Mouse (Mus musculus) embryonic facial prominence, embryonic 11.5 days (tissue): ENCODE data around the gene Popdc3. TPM values are rescaled to one million over a fixed set of nuclear protein-coding genes. Genes with fewer than 3 reads are reported as not detected.

ENCODE experiments used
- ATAC-seq: fragments of 200-750 bp; cut with Nextera tagmentation; replicated peaks from 2 replicates; pipeline ENCODE4 v1.8.0; 2017; ENCODE audit warnings: low read depth; ENCODE audit not compliant: insufficient number of reproducible peaks, low FRiP score, low TSS enrichment
- DNase-seq: peaks from one replicate; pipeline ENCODE4 v3.0.0-alpha.2; 2015; ENCODE audit warnings: low spot score
- H3K27ac ChIP-seq: fragments of 300-500 bp; sonication (generic); replicated peaks from 2 replicates; pipeline ENCODE4 v1.5.1; 2014; ENCODE audit warnings: mild to moderate bottlenecking, low read depth, low read length, control low read depth
- H3K27me3 ChIP-seq: fragments of 300-500 bp; sonication (generic); 2 replicates; pipeline ENCODE4 v1.6.1; 2014; ENCODE audit warnings: mild to moderate bottlenecking, low read length, moderate library complexity, mixed read lengths; ENCODE audit not compliant: control insufficient read depth, insufficient read depth
- H3K36me3 ChIP-seq: fragments of 300-500 bp; sonication (generic); replicated peaks from 2 replicates; pipeline ENCODE4 v1.6.1; 2014; ENCODE audit warnings: low read depth, mild to moderate bottlenecking, low read length, moderate library complexity, mixed read lengths; ENCODE audit not compliant: control insufficient read depth, insufficient read depth
- H3K4me1 ChIP-seq: fragments of 300-500 bp; sonication (generic); 2 replicates; pipeline ENCODE4 v1.6.1; 2014; ENCODE audit warnings: low read length, mixed read lengths; ENCODE audit not compliant: control insufficient read depth, insufficient read depth
- H3K4me2 ChIP-seq: fragments of 300-500 bp; sonication (generic); 2 replicates; pipeline ENCODE4 v1.6.1; 2014; ENCODE audit warnings: low read depth, mild to moderate bottlenecking, control low read depth, low read length, moderate library complexity
- H3K4me3 ChIP-seq: fragments of 300-500 bp; sonication (generic); 2 replicates; pipeline ENCODE4 v1.5.1; 2014; ENCODE audit warnings: low read depth, low read length, control low read depth
- H3K9ac ChIP-seq: fragments of 300-500 bp; sonication (generic); replicated peaks from 2 replicates; pipeline ENCODE4 v1.6.1; 2014; ENCODE audit warnings: mild to moderate bottlenecking, control low read depth, low read length
- H3K9me3 ChIP-seq: fragments of 300-500 bp; sonication (generic); replicated peaks from 2 replicates; pipeline ENCODE4 v1.6.1; 2016; ENCODE audit warnings: mild to moderate bottlenecking, low read length, inconsistent platforms, mixed read lengths; ENCODE audit not compliant: control insufficient read depth
- WGBS: fragments of 180-500 bp; shearing (Covaris S2); extraction: QIAGEN DNeasy Blood & Tissue Kit; methylation state at CpG from one replicate; pipeline ENCODE4 v1.1.7; 2014; 5-methylcytosine and 5-hydroxymethylcytosine counted together
- polyA plus RNA-seq: library from polyadenylated mRNA; unstranded; fragments of >200 nt; fragmentation: Nextera tagmentation; extraction: Ambion mirVana; gene quantifications from 2 replicates; pipeline ENCODE4 v1.2.1, GENCODE M21; 2014

Gene Popdc3
- polyA plus RNA-seq, 1 experiment from 2014 or later = 0.62 TPM

DNA sequence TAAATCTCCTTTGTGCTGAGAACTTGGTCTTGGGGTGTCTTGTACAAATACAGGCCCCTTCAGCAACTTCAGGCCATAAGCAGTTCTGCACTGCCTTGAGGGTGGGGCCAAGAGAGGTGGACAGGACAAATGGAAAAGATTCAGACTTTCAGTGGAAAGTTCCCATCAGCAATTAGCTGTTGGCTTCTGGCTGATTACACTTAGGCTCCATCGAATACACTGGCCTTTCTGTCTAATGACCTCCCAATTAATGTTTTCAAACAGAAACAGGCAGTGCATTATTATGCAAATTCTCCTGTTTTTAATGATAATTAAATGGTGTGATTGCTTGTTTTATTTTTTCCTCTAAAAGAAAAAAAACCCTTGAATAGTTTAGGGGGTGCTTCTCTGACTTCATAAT, 146.3 kb downstream of the Popdc3 start:
- no peak overlapping the region for H3K4me2 ChIP-seq
- no peaks in the 10 kb centered on the region for H3K27me3 ChIP-seq
- no peaks in the 10 kb centered on the region for H3K36me3 ChIP-seq
- no peak overlapping the region for H3K4me3 ChIP-seq
- 62% methylated on average over 1 of the region's 1 CpGs for WGBS
- H3K4me1 ChIP-seq = no peaks in the 10 kb centered on the region
- H3K9ac ChIP-seq = no peak overlapping the region
- no peak overlapping the region for H3K27ac ChIP-seq
- ATAC-seq (no peak), DNase-seq (no peak)
- H3K9me3 ChIP-seq = no peaks in the 10 kb centered on the region

- Histone ChIP-seq H3K27me3 (no peaks in the 10 kb centered on the region), H3K27ac (no peak overlapping the region), H3K4me2 (no peak overlapping the region), H3K9me3 (no peaks in the 10 kb centered on the region), H3K4me3 (no peak overlapping the region), H3K9ac (no peak overlapping the region), H3K4me1 (no peaks in the 10 kb centered on the region), H3K36me3 (no peaks in the 10 kb centered on the region)
- no peak for DNase-seq
- ATAC-seq = no peak
- WGBS = 76% methylated on average over 7 of the region's 7 CpGs
Observed at GRCm38 (mm10) chr10:45328196-45329000, 150.5 kb downstream of the Popdc3 start.

DNA sequence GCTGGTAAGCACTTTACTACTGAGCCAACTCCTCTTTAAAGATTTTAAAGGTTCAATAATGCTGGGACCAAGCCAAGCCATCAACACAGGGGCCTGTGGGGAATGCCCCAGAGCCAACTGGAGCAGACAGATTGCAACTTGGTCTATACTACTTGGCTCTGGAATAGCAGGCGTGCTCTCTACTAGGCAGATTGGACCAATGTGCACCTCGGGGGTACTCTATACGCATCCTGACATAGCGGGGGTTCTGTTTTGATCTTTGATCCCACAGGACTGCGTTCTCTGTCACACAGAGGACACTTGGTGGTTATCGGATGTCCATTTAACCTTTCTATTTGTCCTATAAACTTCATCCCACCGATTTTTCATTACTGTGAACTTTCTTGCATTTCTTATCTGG, 157.0 kb downstream of the Popdc3 start:
- Histone ChIP-seq H3K9ac (no peak overlapping the region), H3K27ac (no peak overlapping the region), H3K4me1 (no peaks in the 10 kb centered on the region), H3K4me3 (peak overlapping the region; percentile 70), H3K4me2 (no peak overlapping the region), H3K9me3 (no peaks in the 10 kb centered on the region), H3K27me3 (peaks cover 9% of the 10 kb centered on the region), H3K36me3 (no peaks in the 10 kb centered on the region)
- ATAC-seq (peak; percentile 64; the same call in 1 of the 2 replicates), DNase-seq (no peak)
- 17% methylated on average over 7 of the region's 7 CpGs for WGBS

DNA sequence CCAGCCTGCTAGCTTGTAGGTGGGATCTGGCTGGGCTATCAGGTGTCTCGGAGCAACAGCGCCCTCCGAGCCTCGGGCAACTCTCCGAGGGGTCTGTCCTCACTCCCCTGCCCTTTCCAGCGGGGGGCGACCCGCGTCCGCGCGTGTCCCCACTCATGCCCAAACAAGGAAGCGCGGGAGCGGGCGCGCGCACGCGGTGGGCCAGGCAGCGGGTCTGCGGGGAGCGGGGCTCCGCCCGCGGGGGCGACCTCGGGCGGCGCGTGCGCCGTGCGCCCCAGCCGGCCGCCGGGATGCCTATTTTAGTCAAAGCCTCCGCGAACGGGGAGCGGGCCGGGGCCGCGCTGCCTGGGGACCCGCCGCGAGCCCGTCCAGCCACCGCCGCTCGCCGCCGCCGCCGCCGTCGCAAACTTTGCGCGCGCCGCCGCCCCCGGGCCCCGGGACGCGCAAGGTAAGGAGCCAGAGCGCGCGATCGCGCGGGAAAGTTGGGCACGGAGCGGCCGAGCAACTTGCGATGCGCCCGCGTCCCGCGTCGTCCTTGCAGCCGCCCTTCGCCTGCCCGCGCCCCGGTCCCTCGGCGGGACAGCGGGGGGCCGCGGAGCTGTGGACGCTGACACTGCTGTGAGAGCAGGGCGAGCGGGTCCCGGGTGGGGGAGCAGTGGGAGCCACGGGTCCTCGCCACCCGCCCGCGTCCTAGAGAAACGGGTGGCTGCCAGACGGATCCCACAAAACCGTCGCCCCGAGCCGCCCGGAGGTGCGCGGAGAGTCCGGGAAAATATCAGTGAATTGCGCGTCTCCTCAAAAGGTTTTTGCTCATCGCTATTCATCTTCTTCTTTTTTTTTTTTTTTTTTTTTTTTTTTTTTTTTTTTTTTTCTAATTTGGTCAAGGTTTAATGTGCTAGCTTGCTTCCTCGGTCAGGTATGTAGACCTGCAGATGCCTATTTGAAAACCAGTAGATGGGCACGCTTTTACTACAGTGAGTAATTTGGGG, 157.8 kb downstream of the Popdc3 start, which contains the start of gene Bves:
TSS of gene Bves (plus strand) at position 339 of the 989 bp plus-strand sequence.
- WGBS = under 1% methylated on average over 83 of the region's 116 CpGs
- peak; percentile 72 for DNase-seq
- H3K27ac ChIP-seq = no peak within 1 kb of the TSS

DNA sequence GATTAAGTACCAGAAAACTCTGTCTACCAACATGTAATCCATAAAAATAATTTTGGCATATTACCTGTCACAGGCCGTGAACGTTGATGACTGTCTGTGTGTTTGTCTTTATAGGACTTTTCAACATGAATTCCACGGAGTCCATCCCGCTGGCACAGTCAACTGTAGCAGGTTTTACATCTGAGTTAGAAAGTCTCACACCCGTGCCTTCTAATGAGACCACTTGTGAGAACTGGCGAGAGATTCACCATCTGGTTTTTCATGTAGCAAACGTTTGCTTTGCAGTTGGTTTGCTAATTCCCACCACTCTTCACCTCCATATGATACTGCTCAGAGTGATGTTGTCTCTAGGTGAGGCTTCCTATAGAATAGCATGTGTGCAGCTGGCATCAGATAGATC, 161.2 kb downstream of the Popdc3 start:
- no peak overlapping the region for H3K4me2 ChIP-seq
- ATAC-seq = no peak
- no peak overlapping the region for H3K9ac ChIP-seq

More for the DNA sequence above, 157.8 kb downstream of the Popdc3 start, which contains the start of gene Bves:
- Histone ChIP-seq H3K4me2 (peak within 1 kb of the TSS; percentile 90), H3K9ac (peak within 1 kb of the TSS; percentile 74), H3K9me3 (no peaks in the 10 kb centered on the region), H3K4me1 (no peaks in the 10 kb centered on the region), H3K36me3 (no peaks in the 10 kb centered on the region), H3K27me3 (peaks cover 9% of the 10 kb centered on the region), H3K4me3 (peak within 1 kb of the TSS; percentile 70)
- ATAC-seq = peak; percentile 68

DNA sequence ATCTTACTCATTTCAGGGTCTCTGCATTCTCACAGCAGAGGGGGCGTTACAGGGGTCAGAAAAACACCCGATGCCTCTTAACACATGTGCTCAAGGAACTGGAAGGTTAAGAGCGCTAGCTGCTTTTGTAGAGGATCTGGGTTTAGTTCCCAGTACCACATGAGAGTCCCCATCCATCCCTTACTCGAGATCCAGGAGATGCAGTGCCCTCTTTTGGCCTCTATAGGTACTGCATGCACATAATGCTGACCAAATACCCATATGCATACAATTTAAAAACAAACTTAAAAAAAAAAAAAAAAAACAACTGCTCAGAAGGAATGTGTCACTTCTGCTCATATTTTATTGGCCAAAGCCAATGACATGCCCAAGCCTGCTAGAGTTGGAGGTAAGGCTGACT, 166.5 kb downstream of the Popdc3 start:
- H3K27me3 ChIP-seq = no peaks in the 10 kb centered on the region
- no peak overlapping the region for H3K4me2 ChIP-seq
- peak; percentile 19 for DNase-seq
- no peaks in the 10 kb centered on the region for H3K4me1 ChIP-seq
- no peak overlapping the region for H3K4me3 ChIP-seq
- no peaks in the 10 kb centered on the region for H3K36me3 ChIP-seq
- H3K27ac ChIP-seq = no peak overlapping the region
- no peak overlapping the region for H3K9ac ChIP-seq
- H3K9me3 ChIP-seq = no peaks in the 10 kb centered on the region
- ATAC-seq = no peak
- WGBS = 83% methylated on average over 4 of the region's 4 CpGs

More for the DNA sequence above, 161.2 kb downstream of the Popdc3 start:
- Histone ChIP-seq H3K36me3 (no peaks in the 10 kb centered on the region), H3K9me3 (no peaks in the 10 kb centered on the region), H3K4me3 (no peak overlapping the region), H3K27me3 (peaks cover 9% of the 10 kb centered on the region), H3K4me1 (no peaks in the 10 kb centered on the region), H3K27ac (no peak overlapping the region)
- DNase-seq = no peak
- WGBS = 75% methylated on average over 7 of the region's 7 CpGs

- ATAC-seq (no peak), DNase-seq (no peak)
- H3K4me2 ChIP-seq = no peak overlapping the region
- no peak overlapping the region for H3K9ac ChIP-seq
- H3K4me3 ChIP-seq = no peak overlapping the region
- 71% methylated on average over 9 of the region's 9 CpGs for WGBS
- H3K27me3 ChIP-seq = no peaks in the 10 kb centered on the region
- no peak overlapping the region for H3K27ac ChIP-seq
- H3K36me3 ChIP-seq = no peaks in the 10 kb centered on the region
- H3K9me3 ChIP-seq = no peaks in the 10 kb centered on the region
- H3K4me1 ChIP-seq = no peaks in the 10 kb centered on the region
Observed at GRCm38 (mm10) chr10:45345217-45345616, 167.3 kb downstream of the Popdc3 start.
